Mouse (Mus musculus) erythroid progenitor cell, adult 5-6 weeks (primary cell): ENCODE measurements around the gene Matn4. TPM values are rescaled to one million over a fixed set of nuclear protein-coding genes. Genes with fewer than 3 reads are reported as not detected.
"Not testable (repeated sequence)": the region's sequence is repeated elsewhere in the genome, so short reads cannot be mapped to it uniquely, and the experiment has no call there.

ENCODE experiments used
- ATAC-seq: replicated peaks from 2 replicates; pipeline ENCODE4 v1.8.0; 2016; ENCODE audit warnings: moderate number of reproducible peaks, mild to moderate bottlenecking, moderate TSS enrichment, inconsistent platforms; ENCODE audit not compliant: poor library complexity, low FRiP score, severe bottlenecking
- total RNA-seq, 2 experiments: library from RNA; stranded (forward) in 1 of 2; stranded (reverse) in 1 of 2; fragments of 150-400 nt in 1 of 2; fragments of 186-747, 209-891 nt in 1 of 2; gene quantifications; 2 replicates each; pipeline versions ENCODE4 v1.2.3 to v1.2.4; 2015 to 2017; ENCODE audit warnings: low replicate concordance in 2 of 2

Gene Matn4
- total RNA-seq, 2 experiments from 2014 or later = not detected

- no peak for ATAC-seq
Observed at GRCm38 (mm10) chr2:164381726-164382125, 23.2 kb downstream of the Matn4 start.

DNA sequence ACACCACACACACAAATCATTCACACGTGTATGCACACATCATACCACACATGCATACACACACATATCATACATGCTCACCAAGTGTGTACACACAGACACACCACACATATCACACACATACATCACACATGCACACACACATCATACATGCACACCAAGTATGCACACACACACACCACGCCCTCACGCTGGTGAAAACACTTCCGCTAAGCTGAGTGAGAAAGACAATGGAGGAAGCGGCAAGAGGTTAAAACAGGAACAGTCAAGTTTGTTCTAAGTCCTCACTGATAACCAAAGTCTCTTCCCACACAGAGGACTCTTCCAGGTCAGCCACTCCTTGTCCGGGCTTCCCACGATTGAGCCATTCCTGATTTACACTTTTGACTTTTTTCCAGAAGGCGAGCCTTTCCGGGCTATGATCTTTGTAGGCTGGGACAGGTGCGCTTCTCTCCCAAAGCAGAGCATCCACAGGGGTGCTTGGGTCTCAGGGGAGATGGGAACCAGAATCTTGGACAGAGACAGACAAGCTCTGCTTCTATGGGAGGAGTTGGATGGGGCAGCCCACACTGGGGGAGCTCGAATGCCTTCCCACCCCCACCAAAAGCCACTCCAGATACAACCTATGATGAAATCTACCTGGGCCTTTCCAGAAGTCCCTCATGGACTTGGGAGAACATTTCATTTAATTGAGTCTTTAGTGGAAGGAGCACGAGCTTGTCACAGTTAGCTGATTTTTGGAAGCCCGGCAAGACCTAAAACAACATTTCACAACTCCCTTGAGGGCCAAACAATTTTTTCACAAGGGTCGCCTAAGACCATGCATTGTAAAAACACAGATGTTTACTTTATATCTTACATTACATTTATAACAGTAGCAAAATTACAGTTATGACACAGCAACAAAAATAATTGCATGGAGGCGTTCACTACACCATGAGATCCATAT, 27.2 kb downstream of the Matn4 start:
- ATAC-seq = no peak

GRCm38 (mm10) chr2:164373187-164373586, 31.8 kb downstream of the Matn4 start:
- no peak for ATAC-seq

GRCm38 (mm10) chr2:164372408-164373053, 32.4 kb downstream of the Matn4 start:
- no peak for ATAC-seq

- no peak for ATAC-seq
Observed at GRCm38 (mm10) chr2:164371371-164371770, 33.6 kb downstream of the Matn4 start.

- no peak for ATAC-seq
Observed at GRCm38 (mm10) chr2:164368620-164369105, 36.3 kb downstream of the Matn4 start.

- ATAC-seq = no peak
Observed at GRCm38 (mm10) chr2:164366947-164367346, 38.0 kb downstream of the Matn4 start.

DNA sequence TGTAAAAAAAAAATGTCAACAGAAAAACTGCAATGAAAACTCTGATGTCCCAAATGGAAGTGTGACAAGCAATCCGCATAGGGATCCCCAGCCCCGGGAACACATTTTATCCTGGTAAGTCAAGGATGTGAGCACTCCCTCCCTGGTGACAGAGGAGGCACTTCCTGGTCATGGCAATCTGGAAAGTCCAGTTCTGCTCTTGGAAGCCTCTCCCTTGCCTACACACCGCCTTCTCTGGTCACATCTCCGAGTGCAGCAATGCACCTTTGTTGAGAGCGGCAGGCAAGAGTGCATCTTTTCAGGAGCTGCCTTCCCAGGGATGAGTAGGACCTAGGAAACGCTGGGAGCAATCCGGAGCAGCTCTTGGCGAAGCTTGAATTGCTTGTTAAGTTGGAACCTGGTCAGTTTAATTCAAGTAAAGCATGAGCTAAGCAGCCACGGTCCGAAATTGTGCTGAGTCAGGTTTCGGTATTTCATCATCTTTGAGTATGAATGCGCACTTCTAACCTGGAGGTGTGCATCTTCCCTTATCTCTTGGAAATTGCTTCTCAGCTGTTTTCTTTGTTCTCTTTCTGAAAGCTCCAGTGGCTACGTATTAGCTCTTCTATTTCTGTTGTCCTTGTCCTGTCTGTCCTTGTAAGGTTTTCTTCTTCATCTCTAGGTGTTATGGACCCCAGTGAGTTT, 43.8 kb downstream of the Matn4 start:
- ATAC-seq = no peak

- no peak for ATAC-seq
Observed at GRCm38 (mm10) chr2:164359668-164360067, 45.3 kb downstream of the Matn4 start.

- no peak for ATAC-seq
Observed at GRCm38 (mm10) chr2:164359031-164359430, 45.9 kb downstream of the Matn4 start.

GRCm38 (mm10) chr2:164358373-164358772, 46.6 kb downstream of the Matn4 start:
- no peak for ATAC-seq

GRCm38 (mm10) chr2:164356177-164356967, 48.6 kb downstream of the Matn4 start:
- ATAC-seq = no peak

- ATAC-seq = no peak
Observed at GRCm38 (mm10) chr2:164353356-164353755, 51.6 kb downstream of the Matn4 start.

- no peak for ATAC-seq
Observed at GRCm38 (mm10) chr2:164352697-164353096, 52.3 kb downstream of the Matn4 start.

GRCm38 (mm10) chr2:164348980-164349379, 56.0 kb downstream of the Matn4 start:
- no peak for ATAC-seq

DNA sequence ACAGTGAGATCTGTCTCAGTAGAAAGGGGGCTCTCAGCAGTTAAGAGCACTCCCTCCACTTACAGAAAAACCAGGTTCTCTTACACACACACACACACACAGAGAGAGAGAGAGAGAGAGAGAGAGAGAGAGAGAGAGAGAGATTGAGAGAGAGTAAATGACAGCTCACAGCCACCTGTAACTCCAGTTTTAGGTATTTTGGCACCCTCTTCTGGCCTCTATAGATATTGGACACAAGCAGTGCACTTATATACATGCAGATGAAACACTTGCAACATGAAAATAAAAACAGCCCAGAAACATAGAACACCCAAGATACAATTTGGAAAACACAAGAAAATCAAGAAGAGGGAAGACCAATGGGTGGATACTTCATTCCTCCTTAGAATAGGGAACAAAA, 57.3 kb downstream of the Matn4 start:
- ATAC-seq = not testable (repeated sequence)

DNA sequence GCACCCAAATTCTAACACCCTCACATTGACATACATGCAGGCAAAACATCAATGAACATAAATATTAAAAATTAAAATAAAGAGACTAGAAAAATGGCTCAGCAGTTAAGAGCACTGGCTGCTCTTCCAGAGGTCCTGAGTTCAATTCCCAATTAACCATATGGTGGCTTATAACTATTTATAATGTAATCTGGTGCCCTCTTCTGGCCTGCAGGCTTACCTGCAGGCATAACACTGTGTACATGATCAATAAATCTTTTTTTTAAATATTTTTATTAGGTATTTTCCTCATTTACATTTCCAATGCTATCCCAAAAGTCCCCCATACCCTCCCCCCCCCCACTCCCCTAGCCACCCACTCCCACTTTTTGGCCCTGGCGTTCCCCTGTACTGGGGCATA, 61.2 kb downstream of the Matn4 start:
- ATAC-seq = not testable (repeated sequence)
